In the genomic region with DNA sequence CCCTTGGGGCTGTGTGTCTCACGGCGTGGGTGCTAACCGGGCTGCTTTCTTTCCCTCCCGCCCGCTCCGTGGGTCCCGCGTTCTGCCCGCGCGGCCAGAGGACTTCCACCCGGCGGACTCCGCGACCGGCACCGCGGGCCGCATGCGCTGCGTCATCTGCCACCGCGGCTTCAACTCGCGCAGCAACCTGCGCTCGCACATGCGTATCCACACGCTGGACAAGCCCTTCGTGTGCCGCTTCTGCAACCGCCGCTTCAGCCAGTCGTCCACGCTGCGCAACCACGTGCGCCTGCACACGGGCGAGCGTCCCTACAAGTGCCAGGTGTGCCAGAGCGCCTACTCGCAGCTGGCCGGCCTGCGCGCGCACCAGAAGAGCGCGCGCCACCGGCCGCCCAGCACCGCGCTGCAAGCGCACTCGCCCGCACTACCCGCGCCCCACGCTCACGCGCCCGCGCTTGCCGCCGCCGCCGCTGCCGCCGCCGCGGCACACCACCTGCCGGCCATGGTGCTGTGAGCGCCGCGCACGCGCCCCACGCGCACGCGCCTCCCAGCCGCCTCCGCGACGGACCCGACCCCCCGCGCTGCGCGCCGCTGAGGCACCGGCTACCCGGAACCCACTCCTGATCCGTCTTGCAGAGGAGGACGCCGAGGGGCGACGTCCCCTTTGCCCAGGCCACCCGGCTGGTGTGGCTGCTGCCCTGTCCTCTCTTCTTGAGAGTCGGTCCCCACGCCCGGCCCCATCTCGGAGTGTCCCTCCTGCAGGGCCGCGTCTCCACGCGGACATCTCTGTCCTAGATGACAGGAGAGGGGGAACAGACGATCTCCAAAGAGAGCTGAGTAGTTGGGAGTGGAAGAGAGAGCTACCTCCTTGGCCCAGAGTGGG, we compare ENCODE assay signal across 9 mouse cellular contexts. TPM values are rescaled to one million over a fixed set of nuclear protein-coding genes. Genes with fewer than 3 reads are reported as not detected.
A peak's percentile ranks its signal among the peaks of the same experiment; 100 is the strongest.
DNase-seq lines count a peak whose midpoint lies in the region; ATAC-seq and TF ChIP-seq lines count a peak whose summit lies in the region.
"Had no signal": no experiment of that assay in that cellular context is flagged by ENCODE, and none has a peak within 500 bp of the region (broad histone marks: within the 10 kb centered on the region; RNA-seq: fewer than 3 reads in every experiment).

No protein-coding gene starts in this region.

- H3K4me2 ChIP-seq in midbrain, postnatal 0 days (ENCODE audit: low read depth, low read length, poor library complexity, severe bottlenecking), result peak overlapping the region; percentile 65

- peaks cover 2% of the 10 kb centered on the region; the same call in 1 of the 2 replicates for H3K4me1 ChIP-seq in liver, adult 2 months (ENCODE audit: control insufficient read depth, insufficient read depth, low read length)
- H3K4me1 ChIP-seq in midbrain, postnatal 0 days (ENCODE audit: insufficient read depth, low read length), result no peaks in the 10 kb centered on the region

- no peaks in the 10 kb centered on the region for H3K36me3 ChIP-seq in liver, adult 2 months (ENCODE audit: control insufficient read depth, insufficient read depth, low read length)
- no peaks in the 10 kb centered on the region for H3K36me3 ChIP-seq in midbrain, postnatal 0 days (ENCODE audit: insufficient read depth, low read length)

- no peak for TF ChIP-seq CTCF in liver, adult 2 months (IDR thresholded peaks at IDR 0.05; ENCODE audit: low read depth, low read length)
- TF ChIP-seq CTCF in midbrain, postnatal 0 days (IDR thresholded peaks at IDR 0.05), result no peak

- no peak overlapping the region for H3K9ac ChIP-seq in liver, adult 2 months (ENCODE audit: low read depth, low read length)
- peak overlapping the region; percentile 58 for H3K9ac ChIP-seq in midbrain, postnatal 0 days (replicated peaks; ENCODE audit: low read length, poor library complexity, severe bottlenecking)

- no peak for DNase-seq in liver, adult 2 months (ENCODE audit: extremely low read depth, low read depth, low spot score)
- DNase-seq in liver, result no peak
- DNase-seq in cerebellum, postnatal 36 days, result peak; percentile 28 to 41
- peak; percentile 68 to 84 for DNase-seq in left cerebral cortex, adult 18-20 months (ENCODE audit: low spot score in 2 of 2)
- DNase-seq in midbrain, postnatal 0 days (ENCODE audit: low spot score), result peak; percentile 76
- peak; percentile 48 for DNase-seq in thymus, postnatal 14 days
- DNase-seq in lung, postnatal 36 days, result no peak

- TF ChIP-seq POLR2A in liver, adult 2 months (IDR thresholded peaks at IDR 0.05; ENCODE audit: extremely low read depth, insufficient read depth, low read length), result no peak

- H3K4me3 ChIP-seq in liver, adult 2 months (ENCODE audit: insufficient read depth, low read depth, low read length), result peak overlapping the region; percentile 27; the same call in 1 of the 2 replicates
- peak overlapping the region; percentile 56 for H3K4me3 ChIP-seq in midbrain, postnatal 0 days (ENCODE audit: low read depth, low read length)

- ATAC-seq in granulocyte monocyte progenitor cell, adult 5-6 weeks (replicated peaks; ENCODE audit: poor library complexity, severe bottlenecking), result peak; percentile 40
- peak; percentile 87 for ATAC-seq in midbrain, postnatal 0 days (ENCODE audit: low FRiP score)

- H3K27me3 ChIP-seq in liver, adult 2 months (ENCODE audit: control insufficient read depth, insufficient read depth, low read length), result peaks cover 19% of the 10 kb centered on the region
- peaks cover 49% of the 10 kb centered on the region for H3K27me3 ChIP-seq in midbrain, postnatal 0 days (ENCODE audit: insufficient read depth, low read length)

- no peaks in the 10 kb centered on the region for H3K9me3 ChIP-seq in midbrain, postnatal 0 days (ENCODE audit: low read length)

- no peak overlapping the region for H3K27ac ChIP-seq in liver, adult 2 months (replicated peaks; ENCODE audit: insufficient read depth, low read depth, low read length)
- 0 out of 2 replicates have a peak overlapping the region, but pooled peaks have one; percentile 12 for H3K27ac ChIP-seq in midbrain, postnatal 0 days (ENCODE audit: low read depth, low read length)

- 1% methylated on average over 108 of the region's 109 CpGs for WGBS in liver, adult 2 months
- 1% methylated on average over 90 of the region's 109 CpGs for WGBS in midbrain, postnatal 0 days

- H3K79me2 ChIP-seq in liver, adult 2 months (ENCODE audit: control insufficient read depth, insufficient read depth, low read length), result no peaks in the 10 kb centered on the region

RNA-seq across cellular contexts. Expression of a gene that starts 14.4 kb away (rescaled TPM):
- total RNA-seq in liver, adult 2 months (2014; rRNA removed), result not detected in 2 replicates
- polyA plus RNA-seq in liver, adult 2 months (2012; rRNA removed), result not detected in 2 replicates
- not detected in 2 replicates for total RNA-seq in granulocyte monocyte progenitor cell, adult 5-6 weeks (2014; fragmentation: Nextera tagmentation)
- total RNA-seq in granulocyte monocyte progenitor cell, adult 5-6 weeks (2017), result not detected in 2 replicates
- under 1 TPM; 0.14 to 0.26 TPM for total RNA-seq in left cerebral cortex, adult 18-20 months (2021)
- 0.99 and 1.4 TPM in 2 replicates for total RNA-seq in midbrain, postnatal 0 days (2014; rRNA removed)
- polyA plus RNA-seq in midbrain, postnatal 0 days (2015; fragmentation: Nextera tagmentation; extraction: Ambion mirVana), result 1.9 and 2.4 TPM in 2 replicates
- total RNA-seq: common myeloid progenitor, adult 5-6 weeks had no signal

RNA-seq across cellular contexts. Expression of a gene that starts 16.3 kb away (rescaled TPM):
- total RNA-seq in liver, adult 2 months (2014; rRNA removed), result 9.8 and 10.4 TPM in 2 replicates
- 5.5 and 6.3 TPM in 2 replicates for polyA plus RNA-seq in liver, adult 2 months (2012; rRNA removed)
- total RNA-seq in granulocyte monocyte progenitor cell, adult 5-6 weeks (2014; fragmentation: Nextera tagmentation), result 58.1 and 68.7 TPM in 2 replicates
- total RNA-seq in granulocyte monocyte progenitor cell, adult 5-6 weeks (2017), result 59.2 and 59.7 TPM in 2 replicates
- total RNA-seq in left cerebral cortex, adult 18-20 months (2021), result 10 to 100 TPM; 19.5 to 24.2 TPM
- 26.7 and 27.4 TPM in 2 replicates for total RNA-seq in midbrain, postnatal 0 days (2014; rRNA removed)
- 32.2 and 36.8 TPM in 2 replicates for polyA plus RNA-seq in midbrain, postnatal 0 days (2015; fragmentation: Nextera tagmentation; extraction: Ambion mirVana)

RNA-seq across cellular contexts. Expression of a gene that starts 34.0 kb away (rescaled TPM):
- total RNA-seq in liver, adult 2 months (2014; rRNA removed), result 13.0 and 14.1 TPM in 2 replicates
- polyA plus RNA-seq in liver, adult 2 months (2012; rRNA removed), result 11.0 and 13.9 TPM in 2 replicates
- 41.9 and 65.4 TPM in 2 replicates for total RNA-seq in granulocyte monocyte progenitor cell, adult 5-6 weeks (2014; fragmentation: Nextera tagmentation)
- 21.0 and 24.5 TPM in 2 replicates for total RNA-seq in granulocyte monocyte progenitor cell, adult 5-6 weeks (2017)
- total RNA-seq in left cerebral cortex, adult 18-20 months (2021), result 10 to 100 TPM; 39.2 to 39.9 TPM
- 44.9 and 50.1 TPM in 2 replicates for total RNA-seq in midbrain, postnatal 0 days (2014; rRNA removed)
- 13.1 and 13.8 TPM in 2 replicates for polyA plus RNA-seq in midbrain, postnatal 0 days (2015; fragmentation: Nextera tagmentation; extraction: Ambion mirVana)

Comparison
In these comparisons a context has a peak if more than half of its experiments do, and no peak if none do; other contexts are left out.
1. DNase-seq: peak in cerebellum, postnatal 36 days (2 of 2), left cerebral cortex, adult 18-20 months (2 of 2), midbrain, postnatal 0 days (single experiment) and thymus, postnatal 14 days (single experiment); none in liver, adult 2 months (single experiment), liver (single experiment) and lung, postnatal 36 days (single experiment).